Mouse (Mus musculus): ENCODE results near the gene Notch2.

The Notch2 gene

GRCm38 (mm10) chr3:98054334-98055007, 41.1 kb downstream of the Notch2 start:
- DNase-seq = no peak

DNA sequence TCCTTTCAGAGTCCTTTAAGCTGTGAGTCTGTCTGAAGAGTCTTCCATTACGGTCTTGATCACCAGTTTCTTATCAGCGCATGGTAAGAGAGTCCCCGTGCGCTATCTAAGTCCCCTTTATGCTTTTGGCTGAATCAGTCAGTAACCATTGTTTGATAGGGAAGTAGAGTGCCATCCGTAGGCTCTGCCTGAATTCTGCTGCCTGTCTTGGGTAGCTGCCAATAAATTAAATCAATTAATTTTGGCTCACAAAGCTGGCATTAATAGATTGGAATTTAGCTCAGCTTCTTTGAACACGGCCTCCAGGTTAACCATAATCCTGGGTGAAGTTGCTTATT, 41.6 kb downstream of the Notch2 start:
- DNase-seq = no peak

DNA sequence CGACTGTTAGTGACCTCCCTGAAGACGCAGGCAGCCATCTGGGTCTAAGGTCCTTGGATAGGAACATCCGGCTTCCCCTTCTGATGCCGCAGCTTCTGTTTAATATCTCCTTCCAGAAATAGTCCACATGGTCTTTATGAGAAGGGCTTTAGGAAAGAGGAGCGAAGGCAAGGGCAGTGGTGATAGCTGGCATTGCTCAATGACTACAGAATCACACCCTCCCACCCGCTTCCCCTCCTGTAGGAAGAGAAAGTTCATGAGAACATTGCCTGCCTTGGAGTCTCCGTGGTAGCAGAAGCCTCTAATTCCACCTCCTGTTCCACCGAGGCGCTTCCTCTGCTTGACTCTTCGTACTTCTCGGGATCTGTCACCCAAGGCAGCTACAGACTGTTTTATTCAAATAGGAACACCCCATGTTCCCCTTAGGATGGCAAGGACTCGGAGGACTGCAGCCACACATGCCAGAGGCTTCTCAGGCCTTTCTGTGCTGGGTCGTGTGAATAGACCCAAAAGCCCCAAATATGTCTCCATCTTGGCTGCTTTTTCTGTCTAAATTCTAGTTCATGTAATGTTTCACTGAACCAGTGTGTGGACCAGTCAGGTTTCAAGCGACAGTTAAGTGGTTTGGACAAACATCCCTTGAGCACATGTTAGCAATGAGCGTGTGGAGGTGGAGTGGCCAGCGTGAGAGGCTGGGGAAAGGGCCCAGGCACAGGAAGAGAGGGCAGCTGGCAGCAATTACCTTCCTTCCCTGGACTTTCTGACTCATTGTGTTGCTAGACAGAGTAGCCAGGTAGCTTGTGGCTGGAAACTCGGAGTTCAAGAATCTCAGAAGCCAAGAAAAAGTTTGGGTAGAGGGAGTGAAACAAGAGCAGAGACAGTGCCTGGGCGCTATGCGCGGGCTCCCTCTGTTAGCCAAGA, 42.7 kb downstream of the Notch2 start:
- no peak for DNase-seq

DNA sequence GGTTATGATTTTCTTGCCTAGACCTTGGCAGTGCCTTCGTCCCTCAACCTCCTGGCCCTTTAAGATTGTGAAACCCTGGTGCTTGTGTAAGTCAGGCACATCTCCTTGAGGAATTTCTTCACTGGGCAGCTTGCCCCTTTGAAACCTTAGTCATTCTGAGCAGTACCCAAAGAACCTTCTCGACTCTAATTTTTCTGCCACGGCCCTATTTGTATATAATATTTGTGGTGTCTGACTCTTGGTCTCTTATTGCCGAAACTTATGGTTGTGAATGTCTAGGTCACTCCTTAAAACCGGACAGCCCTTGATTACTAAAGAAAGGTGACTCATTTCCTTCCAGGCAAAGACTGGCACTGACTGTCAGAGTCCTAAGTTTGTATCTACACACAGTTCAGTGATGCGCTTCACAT, 43.6 kb downstream of the Notch2 start:
- no peak for DNase-seq

DNA sequence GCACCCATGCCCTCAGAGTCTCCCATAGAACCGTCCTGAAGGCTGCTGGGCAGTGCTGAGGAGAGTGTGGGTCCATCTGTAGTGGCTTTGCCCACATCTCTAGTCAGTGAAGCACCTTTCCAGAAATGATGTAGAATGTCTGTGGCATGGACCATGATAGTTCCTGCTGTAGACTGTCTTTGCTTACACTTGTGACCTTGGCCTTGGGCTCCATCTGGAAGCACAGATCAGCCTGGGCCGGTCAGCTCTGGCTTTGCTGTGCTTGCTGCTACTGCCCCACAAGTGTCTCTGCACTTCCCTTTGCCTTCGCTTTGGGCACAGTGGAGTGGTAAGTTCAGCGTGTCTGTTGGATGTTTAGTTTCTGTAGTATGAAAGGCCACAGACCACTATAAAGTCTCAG, 45.7 kb downstream of the Notch2 start:
- no peak for DNase-seq

GRCm38 (mm10) chr3:98060981-98061660, 47.8 kb downstream of the Notch2 start:
- DNase-seq = no peak

DNA sequence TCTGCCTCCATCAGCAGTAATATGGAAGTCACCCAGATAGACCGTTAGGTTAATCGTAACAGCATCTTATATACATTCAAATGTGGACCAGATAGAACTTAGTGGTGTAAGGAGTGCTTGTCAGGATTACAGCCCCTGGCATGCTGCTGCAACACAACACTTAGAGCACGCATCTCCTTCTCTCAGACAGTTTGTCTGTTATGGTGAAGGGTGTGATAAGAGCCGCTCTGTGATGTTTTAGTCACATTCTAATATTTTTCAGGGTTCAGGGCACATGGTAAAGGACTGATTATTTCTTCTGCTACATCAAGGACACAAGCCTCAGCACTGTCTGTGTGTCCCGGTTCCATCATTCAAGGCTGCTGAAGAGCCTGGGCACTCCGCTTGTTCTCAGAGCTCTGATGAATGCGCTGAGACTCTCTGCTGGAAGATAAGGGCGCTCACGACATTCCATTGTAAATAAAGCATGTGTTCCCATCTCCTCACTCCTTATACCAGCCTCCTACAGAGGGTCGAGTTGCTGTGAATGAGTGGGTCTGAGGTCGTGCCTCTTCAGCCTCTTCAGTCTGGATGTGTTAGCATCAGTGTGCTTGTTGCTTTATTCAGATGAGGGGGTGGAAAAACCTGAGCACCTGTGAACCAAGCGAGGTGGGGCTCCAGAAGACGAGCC, 48.5 kb downstream of the Notch2 start:
- DNase-seq = no peak

DNA sequence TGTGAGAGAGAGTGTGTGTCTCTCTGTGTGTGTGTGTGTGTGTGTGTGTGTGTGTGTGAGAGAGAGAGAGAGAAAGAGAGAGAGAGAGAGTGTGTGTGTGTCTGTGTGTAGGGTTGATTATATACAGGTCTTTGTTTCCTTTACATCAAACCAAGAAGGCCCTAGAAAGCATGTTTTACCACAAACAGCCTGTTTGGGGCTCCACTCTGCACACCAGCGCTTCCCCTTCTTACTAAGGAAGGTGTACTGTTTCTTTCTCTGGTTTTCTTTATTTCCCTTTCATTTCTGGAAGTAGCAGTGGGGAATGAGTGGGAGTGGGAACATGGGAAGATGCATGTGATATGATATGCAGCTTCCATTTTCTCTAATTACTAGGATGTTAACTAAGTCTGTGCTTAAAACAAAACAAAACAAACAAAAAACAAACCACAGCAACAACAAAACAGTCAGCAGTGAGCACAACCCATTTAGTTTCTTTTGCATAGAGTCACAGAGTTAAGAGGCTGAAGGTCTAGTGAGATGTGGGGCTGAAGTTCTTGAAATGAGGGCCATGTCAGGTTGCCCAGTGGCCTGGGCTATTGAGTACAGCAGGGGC, 49.4 kb downstream of the Notch2 start:
- DNase-seq = no peak

DNA sequence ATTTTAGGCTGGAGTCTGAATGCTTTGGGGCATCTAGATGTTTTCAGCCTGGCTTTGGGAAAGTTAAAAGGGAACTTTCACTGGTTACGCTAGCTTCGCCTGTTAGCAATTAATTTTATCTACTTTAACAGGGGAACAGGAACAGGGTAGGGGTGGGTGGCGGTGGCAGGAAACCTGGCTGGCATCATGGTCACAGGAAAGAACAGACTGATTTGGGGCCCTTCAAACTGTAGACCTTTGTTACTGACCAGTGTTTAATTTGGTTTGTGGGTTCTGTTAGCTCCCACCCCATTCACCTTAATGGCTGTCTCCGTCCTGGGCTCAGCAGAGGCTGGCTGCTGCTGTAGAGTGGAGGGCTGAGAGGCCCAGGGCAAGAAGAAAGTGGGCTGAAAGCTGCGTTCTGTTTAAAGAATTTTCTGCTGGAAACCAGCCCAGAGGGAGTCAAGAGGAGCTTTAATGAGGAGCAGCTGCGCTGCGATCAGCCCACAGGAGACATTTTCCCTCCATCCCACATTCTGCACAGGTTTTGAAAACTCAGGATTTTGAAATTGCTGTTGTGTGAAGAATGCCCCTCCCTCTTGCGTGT, 50.0 kb downstream of the Notch2 start:
- DNase-seq = no peak

DNA sequence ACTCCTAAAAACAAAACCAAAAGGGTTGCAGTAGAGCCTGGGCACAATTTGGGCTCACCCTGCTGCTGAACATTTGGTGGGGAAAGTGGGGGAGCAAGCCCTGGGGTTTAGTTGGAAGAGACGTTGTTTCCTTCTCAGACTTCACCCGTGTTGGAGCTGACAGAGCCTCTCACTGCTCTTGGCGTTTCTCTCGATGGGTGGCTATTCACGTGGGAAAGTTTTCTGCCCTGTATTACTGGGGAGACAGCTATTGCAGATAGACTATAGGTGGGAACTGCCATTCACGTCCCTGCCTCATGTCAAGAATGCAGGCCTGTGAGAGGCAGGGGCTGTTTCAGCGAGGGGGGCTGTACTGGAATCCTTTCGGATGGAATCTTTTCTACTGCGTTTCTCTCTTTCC, 50.5 kb downstream of the Notch2 start:
- no peak for DNase-seq

DNA sequence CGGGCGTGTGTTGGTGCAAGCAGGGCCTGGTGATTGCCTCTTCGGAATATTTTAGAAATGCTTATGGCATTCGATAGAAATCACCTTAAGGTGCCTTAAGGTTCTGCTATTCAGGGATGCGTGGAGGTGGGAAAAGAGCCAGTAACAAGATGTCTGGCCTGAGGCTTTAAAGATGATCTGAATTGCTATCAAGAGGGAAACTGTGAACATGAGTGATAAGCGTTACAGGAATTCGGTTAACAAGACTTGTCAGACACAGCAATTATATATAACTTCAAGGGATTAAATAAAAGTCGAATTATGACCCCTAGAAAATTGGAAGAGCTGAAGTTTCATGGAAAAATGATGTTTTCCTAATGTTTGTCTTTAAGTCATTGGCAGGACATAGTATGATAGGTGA, 51.7 kb downstream of the Notch2 start:
- DNase-seq = no peak

- no peak for DNase-seq
Measured at GRCm38 (mm10) chr3:98066434-98066833, 53.1 kb downstream of the Notch2 start.

DNA sequence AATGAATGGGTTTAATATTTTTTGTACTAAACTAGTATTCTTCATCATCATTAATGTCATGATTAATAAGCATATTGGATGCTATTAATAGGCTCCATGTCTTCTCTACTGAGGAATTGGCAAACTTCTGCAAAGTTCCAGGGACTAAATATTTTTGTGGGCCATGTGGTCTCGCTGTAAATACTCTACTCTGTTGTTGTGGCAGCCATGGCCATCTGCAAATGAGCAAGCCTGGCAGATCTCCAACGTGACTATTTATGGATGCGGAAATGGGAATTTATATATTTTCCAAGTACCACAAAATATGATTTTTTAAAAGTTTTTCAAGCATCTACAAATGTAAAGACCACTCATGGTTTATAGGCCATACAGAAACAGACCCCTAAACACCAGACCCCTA, 54.1 kb downstream of the Notch2 start:
- peak in 1 of 2 experiments; percentile 29 for DNase-seq

DNA sequence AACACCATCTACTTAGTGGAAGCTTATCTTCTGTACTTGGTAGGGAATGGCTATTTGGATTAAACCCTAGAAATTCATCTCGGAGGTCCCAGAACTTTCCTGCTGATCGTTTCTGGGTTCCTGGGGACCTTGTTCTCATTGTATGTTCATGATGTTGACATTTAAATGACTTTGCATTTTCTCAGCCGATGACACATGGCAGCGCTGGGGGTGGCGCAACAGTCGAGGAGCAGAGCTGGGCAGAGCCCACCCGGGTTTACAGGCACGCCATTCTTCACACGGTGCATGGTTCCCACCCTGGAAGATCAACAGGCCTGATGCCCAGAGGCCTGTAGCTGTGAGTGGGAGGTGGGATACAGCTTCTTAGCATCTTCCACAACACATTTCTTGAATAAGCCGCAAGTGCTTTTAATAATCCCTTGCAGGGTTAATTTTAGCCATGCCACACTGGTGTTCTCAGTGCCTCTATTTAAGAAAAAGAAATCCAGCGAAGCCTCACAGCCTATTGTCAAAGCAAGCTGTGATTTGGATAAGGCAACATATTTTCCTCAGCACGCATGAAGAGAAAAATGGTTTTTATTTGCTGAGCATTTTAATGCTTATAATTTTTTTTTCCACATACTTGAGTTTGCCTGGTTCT, 54.6 kb downstream of the Notch2 start:
- DNase-seq = no peak

- DNase-seq = no peak
Measured at GRCm38 (mm10) chr3:98069161-98069560, 55.8 kb downstream of the Notch2 start.

- DNase-seq = no peak
Measured at GRCm38 (mm10) chr3:98069856-98070255, 56.5 kb downstream of the Notch2 start.

GRCm38 (mm10) chr3:98072570-98072969, 59.2 kb downstream of the Notch2 start:
- no peak for DNase-seq

GRCm38 (mm10) chr3:98073545-98073944, 60.2 kb downstream of the Notch2 start:
- DNase-seq = no peak

DNA sequence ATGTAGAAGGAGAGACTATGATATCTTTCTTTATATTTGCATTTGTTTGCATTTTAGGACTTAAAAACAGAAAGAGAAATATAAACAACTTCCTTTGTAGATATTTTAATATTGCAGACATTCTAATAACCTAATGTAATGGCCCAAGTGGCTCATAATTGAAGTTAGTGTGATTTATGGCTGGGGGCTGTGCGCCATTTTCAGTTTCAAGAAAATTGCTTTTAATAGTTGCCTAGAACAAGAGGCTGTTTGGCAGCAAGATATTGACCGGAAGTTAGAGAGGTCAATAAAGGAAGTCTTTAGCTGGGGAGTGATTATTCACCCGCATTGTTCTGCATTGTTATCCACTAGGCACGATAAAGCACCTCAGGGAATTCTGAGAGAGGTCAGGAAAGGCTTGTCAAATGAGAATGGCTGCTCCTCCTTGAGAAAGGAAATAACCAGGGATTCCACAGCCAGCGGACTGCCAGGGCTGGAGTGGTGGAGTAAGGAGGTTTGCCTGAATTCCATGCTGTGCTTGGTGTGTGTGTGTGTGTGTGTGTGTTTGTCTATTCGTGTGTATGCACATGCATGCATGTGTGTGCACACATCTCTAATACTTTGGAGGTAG, 61.4 kb downstream of the Notch2 start:
- DNase-seq = no peak

GRCm38 (mm10) chr3:98077866-98078265, 64.5 kb downstream of the Notch2 start:
- DNase-seq = no peak

DNA sequence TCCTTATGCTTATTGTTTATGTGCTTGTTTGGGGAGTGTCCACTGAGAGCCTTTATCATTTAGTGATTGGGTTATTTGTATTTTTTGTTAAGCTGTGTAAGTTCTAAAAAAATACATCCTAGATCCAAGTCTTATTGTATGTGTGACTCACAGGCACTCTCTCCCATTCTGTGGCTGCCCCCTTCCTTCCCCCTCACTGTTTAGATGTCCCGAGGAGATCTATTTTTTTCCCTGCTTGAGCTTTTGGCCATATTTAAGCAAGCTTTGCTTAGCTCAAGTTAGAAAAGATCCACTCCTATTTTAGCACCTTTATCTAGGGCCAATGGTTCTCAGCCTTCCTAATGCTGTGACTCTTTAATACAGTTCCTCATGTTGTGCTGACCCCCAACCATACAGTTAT, 65.5 kb downstream of the Notch2 start:
- DNase-seq = no peak
